Mouse (Mus musculus) limb, embryonic 10.5 days (tissue): ENCODE measurements at regions not wholly inside any gene's neighbourhood (a gene's known extent, or its start where the extent isn't known, plus 50 kb on each side); places are given as distances from the start of the nearest gene placed in this dataset.

Experiments
- DNase-seq: peaks from one replicate; pipeline ENCODE4 v3.0.0-alpha.2; 2017; ENCODE audit warnings: low spot score
- H3K27ac ChIP-seq: fragments of 300-500 bp; sonication (generic); 2 replicates; pipeline ENCODE4 v1.5.1; 2016; ENCODE audit warnings: mild to moderate bottlenecking
- H3K27me3 ChIP-seq: fragments of 300-500 bp; sonication (generic); 2 replicates; pipeline ENCODE4 v1.6.1; 2016; ENCODE audit warnings: low read depth, mild to moderate bottlenecking; ENCODE audit not compliant: poor library complexity, severe bottlenecking
- H3K36me3 ChIP-seq: fragments of 300-500 bp; sonication (generic); 2 replicates; pipeline ENCODE4 v1.6.1; 2016; ENCODE audit warnings: mild to moderate bottlenecking, moderate library complexity
- H3K4me1 ChIP-seq: fragments of 300-500 bp; sonication (generic); 2 replicates; pipeline ENCODE4 v1.6.1; 2016
- H3K4me3 ChIP-seq: fragments of 300-500 bp; sonication (generic); 2 replicates; pipeline ENCODE4 v1.5.1; 2016; ENCODE audit warnings: mild to moderate bottlenecking, moderate library complexity
- H3K9me3 ChIP-seq: fragments of 300-500 bp; sonication (generic); replicated peaks from 2 replicates; pipeline ENCODE4 v1.6.1; 2016; ENCODE audit warnings: mild to moderate bottlenecking
- WGBS: fragments of 180-500 bp; shearing (Covaris S2); methylation state at CpG from one replicate; pipeline ENCODE4 v1.1.7; 2016; 5-methylcytosine and 5-hydroxymethylcytosine counted together

- Histone ChIP-seq H3K27ac (peak overlapping the region; percentile 73), H3K9me3 (no peaks in the 10 kb centered on the region), H3K36me3 (no peaks in the 10 kb centered on the region), H3K27me3 (no peaks in the 10 kb centered on the region), H3K4me3 (no peak overlapping the region), H3K4me1 (peaks cover 36% of the 10 kb centered on the region)
- no peak for DNase-seq
- 37% methylated on average over 8 of the region's 8 CpGs for WGBS
Measured at GRCm38 (mm10) chr13:111953860-111954519, 145.2 kb upstream of the Map3k1 start.

- WGBS, result 14% methylated on average over 6 of the region's 6 CpGs
- H3K27ac ChIP-seq, result peak overlapping the region; percentile 73
- peaks cover 36% of the 10 kb centered on the region for H3K4me1 ChIP-seq
- DNase-seq, result no peak
- H3K9me3 ChIP-seq, result no peaks in the 10 kb centered on the region
- no peaks in the 10 kb centered on the region for H3K36me3 ChIP-seq
- no peak overlapping the region for H3K4me3 ChIP-seq
- no peaks in the 10 kb centered on the region for H3K27me3 ChIP-seq
Measured at GRCm38 (mm10) chr13:111954520-111954884, 145.7 kb upstream of the Map3k1 start.

GRCm38 (mm10) chr13:111957118-111957517 is 148.3 kb upstream of the Map3k1 start:
- Histone ChIP-seq H3K36me3 (no peaks in the 10 kb centered on the region), H3K9me3 (no peaks in the 10 kb centered on the region), H3K4me3 (no peak overlapping the region), H3K27ac (no peak overlapping the region), H3K27me3 (no peaks in the 10 kb centered on the region), H3K4me1 (peaks cover 36% of the 10 kb centered on the region)
- DNase-seq, result no peak
- WGBS, result 75% methylated on average over 3 of the region's 3 CpGs

GRCm38 (mm10) chr13:111957674-111958273 is 149.0 kb upstream of the Map3k1 start:
- peaks cover 33% of the 10 kb centered on the region for H3K4me1 ChIP-seq
- H3K27me3 ChIP-seq, result no peaks in the 10 kb centered on the region
- H3K36me3 ChIP-seq, result no peaks in the 10 kb centered on the region
- no peak for DNase-seq
- H3K9me3 ChIP-seq, result no peaks in the 10 kb centered on the region
- no peak overlapping the region for H3K27ac ChIP-seq
- 95% methylated on average over 11 of the region's 11 CpGs for WGBS
- H3K4me3 ChIP-seq, result no peak overlapping the region

GRCm38 (mm10) chr13:111958421-111958820 is 149.6 kb upstream of the Map3k1 start:
- no peak overlapping the region for H3K27ac ChIP-seq
- H3K36me3 ChIP-seq, result no peaks in the 10 kb centered on the region
- DNase-seq, result no peak
- 93% methylated on average over 1 of the region's 1 CpGs for WGBS
- peaks cover 27% of the 10 kb centered on the region for H3K4me1 ChIP-seq
- no peaks in the 10 kb centered on the region for H3K27me3 ChIP-seq
- H3K4me3 ChIP-seq, result no peak overlapping the region
- no peaks in the 10 kb centered on the region for H3K9me3 ChIP-seq

GRCm38 (mm10) chr13:111960036-111960435 is 151.2 kb upstream of the Map3k1 start:
- Histone ChIP-seq H3K4me1 (peaks cover 11% of the 10 kb centered on the region), H3K4me3 (no peak overlapping the region), H3K27me3 (no peaks in the 10 kb centered on the region), H3K9me3 (no peaks in the 10 kb centered on the region), H3K27ac (no peak overlapping the region), H3K36me3 (no peaks in the 10 kb centered on the region)
- 97% methylated on average over 2 of the region's 2 CpGs for WGBS
- DNase-seq, result no peak

- Histone ChIP-seq H3K27ac (no peak overlapping the region), H3K27me3 (no peaks in the 10 kb centered on the region), H3K36me3 (no peaks in the 10 kb centered on the region), H3K4me1 (peaks cover 6% of the 10 kb centered on the region), H3K9me3 (no peaks in the 10 kb centered on the region), H3K4me3 (no peak overlapping the region)
- WGBS, result 83% methylated on average over 6 of the region's 6 CpGs
- no peak for DNase-seq
Measured at GRCm38 (mm10) chr13:111961423-111961822, 152.6 kb upstream of the Map3k1 start.

- 91% methylated on average over 4 of the region's 4 CpGs for WGBS
Measured at GRCm38 (mm10) chr13:111962155-111962554, 153.4 kb upstream of the Map3k1 start.

GRCm38 (mm10) chr13:111966113-111966512 is 157.3 kb upstream of the Map3k1 start:
- no peak for DNase-seq
- peaks cover 23% of the 10 kb centered on the region for H3K4me1 ChIP-seq
- H3K27ac ChIP-seq, result peak overlapping the region; percentile 6; the same call in 1 of the 2 replicates
- no peaks in the 10 kb centered on the region for H3K36me3 ChIP-seq
- H3K9me3 ChIP-seq, result no peaks in the 10 kb centered on the region
- no peaks in the 10 kb centered on the region for H3K27me3 ChIP-seq
- H3K4me3 ChIP-seq, result no peak overlapping the region
- 70% methylated on average over 6 of the region's 6 CpGs for WGBS

More at GRCm38 (mm10) chr13:111962155-111962554, 153.4 kb upstream of the Map3k1 start:
- H3K4me1 ChIP-seq, result peaks cover 9% of the 10 kb centered on the region
- H3K4me3 ChIP-seq, result no peak overlapping the region
- no peaks in the 10 kb centered on the region for H3K27me3 ChIP-seq
- peak overlapping the region; percentile 20; the same call in 1 of the 2 replicates for H3K27ac ChIP-seq
- no peak for DNase-seq
- H3K36me3 ChIP-seq, result no peaks in the 10 kb centered on the region
- H3K9me3 ChIP-seq, result no peaks in the 10 kb centered on the region

- DNase-seq, result no peak
- H3K4me3 ChIP-seq, result no peak overlapping the region
- no peaks in the 10 kb centered on the region for H3K27me3 ChIP-seq
- H3K27ac ChIP-seq, result peak overlapping the region; percentile 6; the same call in 1 of the 2 replicates
- H3K9me3 ChIP-seq, result no peaks in the 10 kb centered on the region
- H3K4me1 ChIP-seq, result peaks cover 23% of the 10 kb centered on the region
- WGBS, result 53% methylated on average over 3 of the region's 3 CpGs
- H3K36me3 ChIP-seq, result no peaks in the 10 kb centered on the region
Measured at GRCm38 (mm10) chr13:111966627-111967026, 157.8 kb upstream of the Map3k1 start.

GRCm38 (mm10) chr13:111968197-111968596 is 159.4 kb upstream of the Map3k1 start:
- Histone ChIP-seq H3K27ac (no peak overlapping the region), H3K9me3 (no peaks in the 10 kb centered on the region), H3K4me3 (no peak overlapping the region), H3K4me1 (peaks cover 25% of the 10 kb centered on the region), H3K27me3 (no peaks in the 10 kb centered on the region), H3K36me3 (no peaks in the 10 kb centered on the region)
- WGBS, result 73% methylated on average over 7 of the region's 7 CpGs
- no peak for DNase-seq

- Histone ChIP-seq H3K36me3 (no peaks in the 10 kb centered on the region), H3K4me1 (peaks cover 23% of the 10 kb centered on the region), H3K4me3 (no peak overlapping the region), H3K27ac (no peak overlapping the region), H3K9me3 (no peaks in the 10 kb centered on the region), H3K27me3 (no peaks in the 10 kb centered on the region)
- no peak for DNase-seq
- 44% methylated on average over 4 of the region's 4 CpGs for WGBS
Measured at GRCm38 (mm10) chr13:111974282-111974681, 165.5 kb upstream of the Map3k1 start.

- Histone ChIP-seq H3K4me3 (no peak overlapping the region), H3K27me3 (no peaks in the 10 kb centered on the region), H3K4me1 (peaks cover 36% of the 10 kb centered on the region), H3K9me3 (no peaks in the 10 kb centered on the region), H3K36me3 (no peaks in the 10 kb centered on the region), H3K27ac (no peak overlapping the region)
- DNase-seq, result no peak
- WGBS, result 92% methylated on average over 3 of the region's 3 CpGs
Measured at GRCm38 (mm10) chr13:111975549-111975948, 166.8 kb upstream of the Map3k1 start.
